ENCODE assay signal across 24 mouse cellular contexts in the genomic region with DNA sequence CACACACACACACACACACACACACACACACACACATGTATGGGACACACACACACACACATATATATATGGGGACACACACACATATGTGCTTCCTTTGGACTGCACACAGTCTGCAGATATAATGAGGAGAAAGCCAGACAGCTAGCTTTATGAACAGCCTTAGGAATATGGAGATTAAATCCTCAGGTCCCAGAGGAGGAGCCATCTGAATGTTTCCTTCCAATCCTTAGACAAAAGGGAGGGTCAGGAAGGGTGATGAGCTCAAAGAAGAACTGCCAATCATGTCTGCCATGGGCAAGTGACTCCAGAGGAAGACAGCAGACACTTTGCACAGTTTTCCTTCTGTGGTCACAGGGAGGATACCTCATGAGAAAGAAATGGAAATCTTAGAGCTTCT.
A peak's percentile ranks its signal among the peaks of the same experiment; 100 is the strongest.
DNase-seq lines count a peak whose midpoint lies in the region; ATAC-seq and TF ChIP-seq lines count a peak whose summit lies in the region.
"Had no signal": no experiment of that assay in that cellular context is flagged by ENCODE, and none has a peak within 500 bp of the region (broad histone marks: within the 10 kb centered on the region; RNA-seq: fewer than 3 reads in every experiment).

No protein-coding gene starts in this region.

- DNase-seq in forebrain, embryonic 11.5 days (ENCODE audit: low spot score) = no peak
- no peak for DNase-seq in forebrain, embryonic 14.5 days (ENCODE audit: low spot score)
- peak; percentile 21 for DNase-seq in midbrain, embryonic 10.5 days (ENCODE audit: low spot score)
- DNase-seq in embryo, embryonic 10.5 days (ENCODE audit: low spot score) = peak; percentile 62
- DNase-seq in hindbrain, postnatal 0 days (ENCODE audit: low spot score) = peak; percentile 5
- no peak for DNase-seq in testis, postnatal 14 days (ENCODE audit: low spot score)
- DNase-seq in frontal cortex, postnatal 36 days (ENCODE audit: low spot score in 2 of 2) = no peak
- DNase-seq: adrenal gland, postnatal 10 days; cerebellum, adult 11 months; cerebellum, adult 9-10 months; gastrocnemius, postnatal 14 days; kidney, adult 9 months; kidney, postnatal 10 days; layer of hippocampus, adult 9-11 months; lung, embryonic 14.5 days; lung, postnatal 14 days had no signal

- H3K4me3 ChIP-seq in forebrain, embryonic 11.5 days (ENCODE audit: low read depth, low read length) = no peak overlapping the region
- no peak overlapping the region for H3K4me3 ChIP-seq in forebrain, embryonic 14.5 days (ENCODE audit: low read depth, low read length)
- H3K4me3 ChIP-seq in midbrain, embryonic 10.5 days = no peak overlapping the region
- H3K4me3 ChIP-seq in midbrain, embryonic 15.5 days = no peak overlapping the region
- no peak overlapping the region for H3K4me3 ChIP-seq in hindbrain, postnatal 0 days (ENCODE audit: low read length)
- H3K4me3 ChIP-seq: heart, embryonic 15.5 days; limb, embryonic 12.5 days; liver, embryonic 15.5 days; myocyte; neural tube, embryonic 12.5 days had no signal

- TF ChIP-seq CTCF in hindbrain, postnatal 0 days (IDR thresholded peaks at IDR 0.05; ENCODE audit: low read depth) = no peak

- no peak overlapping the region for H3K9ac ChIP-seq in forebrain, embryonic 11.5 days (ENCODE audit: low read length)
- no peak overlapping the region for H3K9ac ChIP-seq in forebrain, embryonic 14.5 days (ENCODE audit: low read length)
- no peak overlapping the region for H3K9ac ChIP-seq in midbrain, embryonic 15.5 days
- H3K9ac ChIP-seq in hindbrain, postnatal 0 days (replicated peaks; ENCODE audit: low read length) = no peak overlapping the region
- H3K9ac ChIP-seq: heart, embryonic 15.5 days; limb, embryonic 12.5 days; liver, embryonic 15.5 days; lung, embryonic 14.5 days; neural tube, embryonic 12.5 days had no signal

- peak; percentile 24; the same call in 1 of the 2 replicates for ATAC-seq in forebrain, embryonic 11.5 days (replicated peaks; ENCODE audit: low FRiP score)
- ATAC-seq in forebrain, embryonic 14.5 days = no peak
- no peak for ATAC-seq in midbrain, embryonic 15.5 days (replicated peaks)
- ATAC-seq in hindbrain, postnatal 0 days = no peak
- ATAC-seq: intestine, postnatal 0 days had no signal

- H3K4me1 ChIP-seq in forebrain, embryonic 11.5 days (replicated peaks; ENCODE audit: control insufficient read depth, insufficient read depth, low read length) = no peaks in the 10 kb centered on the region
- H3K4me1 ChIP-seq in forebrain, embryonic 14.5 days (ENCODE audit: control insufficient read depth, insufficient read depth, low read length) = no peaks in the 10 kb centered on the region
- H3K4me1 ChIP-seq in midbrain, embryonic 10.5 days = peaks cover 16% of the 10 kb centered on the region
- H3K4me1 ChIP-seq in midbrain, embryonic 15.5 days = no peaks in the 10 kb centered on the region
- H3K4me1 ChIP-seq in hindbrain, postnatal 0 days (ENCODE audit: insufficient read depth, low read length) = no peaks in the 10 kb centered on the region
- H3K4me1 ChIP-seq: heart, embryonic 15.5 days; liver, embryonic 15.5 days; neural tube, embryonic 12.5 days had no signal

- H3K36me3 ChIP-seq in forebrain, embryonic 11.5 days (ENCODE audit: control insufficient read depth, insufficient read depth, low read length) = no peaks in the 10 kb centered on the region
- no peaks in the 10 kb centered on the region for H3K36me3 ChIP-seq in forebrain, embryonic 14.5 days (ENCODE audit: control insufficient read depth, insufficient read depth, low read length)
- H3K36me3 ChIP-seq in midbrain, embryonic 10.5 days = no peaks in the 10 kb centered on the region
- no peaks in the 10 kb centered on the region for H3K36me3 ChIP-seq in midbrain, embryonic 15.5 days (replicated peaks)
- no peaks in the 10 kb centered on the region for H3K36me3 ChIP-seq in hindbrain, postnatal 0 days (ENCODE audit: insufficient read depth, low read length)
- H3K36me3 ChIP-seq: G1E; heart, embryonic 15.5 days; limb, embryonic 12.5 days; liver, embryonic 15.5 days; neural tube, embryonic 12.5 days had no signal

- no peak overlapping the region for H3K4me2 ChIP-seq in forebrain, embryonic 11.5 days (ENCODE audit: low read depth, low read length, severe bottlenecking)
- H3K4me2 ChIP-seq in forebrain, embryonic 14.5 days (ENCODE audit: low read length) = no peak overlapping the region
- no peak overlapping the region for H3K4me2 ChIP-seq in midbrain, embryonic 15.5 days
- no peak overlapping the region for H3K4me2 ChIP-seq in hindbrain, postnatal 0 days (ENCODE audit: low read depth, low read length)
- H3K4me2 ChIP-seq: heart, embryonic 15.5 days; limb, embryonic 12.5 days; liver, embryonic 15.5 days; lung, embryonic 14.5 days; neural tube, embryonic 12.5 days had no signal

- H3K27ac ChIP-seq in forebrain, embryonic 11.5 days (ENCODE audit: low read depth, low read length) = no peak overlapping the region
- H3K27ac ChIP-seq in forebrain, embryonic 14.5 days (ENCODE audit: low read depth, low read length) = no peak overlapping the region
- peak overlapping the region; percentile 33; the same call in 1 of the 2 replicates for H3K27ac ChIP-seq in midbrain, embryonic 10.5 days (replicated peaks)
- no peak overlapping the region for H3K27ac ChIP-seq in midbrain, embryonic 15.5 days
- no peak overlapping the region for H3K27ac ChIP-seq in hindbrain, postnatal 0 days
- H3K27ac ChIP-seq: heart, embryonic 15.5 days; limb, embryonic 12.5 days; liver, embryonic 15.5 days; neural tube, embryonic 12.5 days had no signal

- H3K9me3 ChIP-seq in forebrain, embryonic 11.5 days (ENCODE audit: control insufficient read depth, low read length) = no peaks in the 10 kb centered on the region
- no peaks in the 10 kb centered on the region for H3K9me3 ChIP-seq in forebrain, embryonic 14.5 days (replicated peaks; ENCODE audit: control insufficient read depth, low read length)
- H3K9me3 ChIP-seq in midbrain, embryonic 10.5 days (replicated peaks) = no peaks in the 10 kb centered on the region
- H3K9me3 ChIP-seq in midbrain, embryonic 15.5 days = no peaks in the 10 kb centered on the region
- no peaks in the 10 kb centered on the region for H3K9me3 ChIP-seq in hindbrain, postnatal 0 days (ENCODE audit: low read length)
- H3K9me3 ChIP-seq: heart, embryonic 15.5 days; limb, embryonic 12.5 days; liver, embryonic 15.5 days; neural tube, embryonic 12.5 days had no signal

- H3K27me3 ChIP-seq in forebrain, embryonic 11.5 days (ENCODE audit: control insufficient read depth, insufficient read depth, low read length) = no peaks in the 10 kb centered on the region
- no peaks in the 10 kb centered on the region for H3K27me3 ChIP-seq in forebrain, embryonic 14.5 days (replicated peaks; ENCODE audit: control insufficient read depth, insufficient read depth, low read length)
- no peaks in the 10 kb centered on the region for H3K27me3 ChIP-seq in midbrain, embryonic 10.5 days (ENCODE audit: low read depth, poor library complexity, severe bottlenecking)
- H3K27me3 ChIP-seq in midbrain, embryonic 15.5 days (replicated peaks) = no peaks in the 10 kb centered on the region
- no peaks in the 10 kb centered on the region for H3K27me3 ChIP-seq in hindbrain, postnatal 0 days (ENCODE audit: insufficient read depth, low read length)
- H3K27me3 ChIP-seq: heart, embryonic 15.5 days; limb, embryonic 12.5 days; liver, embryonic 15.5 days; neural tube, embryonic 12.5 days had no signal

Comparison
In these comparisons a context has a peak if more than half of its experiments do, and no peak if none do; other contexts are left out.
1. DNase-seq: peak in midbrain, embryonic 10.5 days (single experiment), embryo, embryonic 10.5 days (single experiment) and hindbrain, postnatal 0 days (single experiment); none in forebrain, embryonic 11.5 days (single experiment), forebrain, embryonic 14.5 days (single experiment), testis, postnatal 14 days (single experiment) and frontal cortex, postnatal 36 days (0 of 2).